Mouse (Mus musculus) ES-E14 (cell line): ENCODE results near the gene Stau1.

Experiments used
- CHD2 ChIP-seq: IDR thresholded peaks from 2 replicates; pipeline ENCODE4 v1.6.1; 2014; ENCODE audit warnings: mild to moderate bottlenecking, low read depth, low read length, inconsistent platforms
- HCFC1 ChIP-seq: IDR thresholded peaks from 2 replicates; pipeline ENCODE4 v1.6.1; 2012; ENCODE audit warnings: low read length, inconsistent platforms, borderline replicate concordance; ENCODE audit not compliant: insufficient read depth
- MAFK ChIP-seq: IDR thresholded peaks from 2 replicates; pipeline ENCODE4 v1.6.1; 2014; ENCODE audit warnings: mild to moderate bottlenecking, low read depth, low read length, inconsistent platforms; ENCODE audit not compliant: insufficient read depth
- ZC3H11A ChIP-seq: IDR thresholded peaks from 2 replicates; pipeline ENCODE4 v1.6.1; 2012; ENCODE audit warnings: low read depth, mild to moderate bottlenecking, inconsistent platforms, low read length, borderline replicate concordance
- ZNF384 ChIP-seq: IDR thresholded peaks from 2 replicates; pipeline ENCODE4 v1.6.1; 2012; ENCODE audit warnings: low read depth, low read length, inconsistent platforms

- TF ChIP-seq MAFK: no peak
- TF ChIP-seq HCFC1: no peak
- no peak for TF ChIP-seq ZNF384
- no peak for TF ChIP-seq CHD2
- no peak for TF ChIP-seq ZC3H11A
Observed at GRCm38 (mm10) chr2:166990861-166991260, 5.2 kb downstream of the Stau1 start.
